Comparison of ENCODE assay signal across 13 mouse cellular contexts in genomic region chr1:38631501-38632279, GRCm38 (mm10). TPM values are rescaled to one million over a fixed set of nuclear protein-coding genes. Genes with fewer than 3 reads are reported as not detected.
A peak's percentile ranks its signal among the peaks of the same experiment; 100 is the strongest.
DNase-seq lines count a peak whose midpoint lies in the region; ATAC-seq lines count a peak whose summit lies in the region.
"Had no signal": no experiment of that assay in that cellular context is flagged by ENCODE, and none has a peak within 500 bp of the region (broad histone marks: within the 10 kb centered on the region; RNA-seq: fewer than 3 reads in every experiment).

No protein-coding gene starts in this region.

- WGBS in forebrain, embryonic 14.5 days: 42% methylated on average over 7 of the region's 7 CpGs
- 4% methylated on average over 7 of the region's 7 CpGs for WGBS in limb, embryonic 13.5 days

- intact Hi-C loops in left cerebral cortex, postnatal 4 days (cut with DNase I): no loop called here

- no peaks in the 10 kb centered on the region for H3K27me3 ChIP-seq in forebrain, embryonic 14.5 days (replicated peaks; ENCODE audit: control insufficient read depth, insufficient read depth, low read length)
- H3K27me3 ChIP-seq in limb, embryonic 13.5 days: peaks cover 32% of the 10 kb centered on the region; the same call in 1 of the 2 replicates
- H3K27me3 ChIP-seq: neural tube, embryonic 12.5 days had no signal

- peak; percentile 58 for DNase-seq in left cerebral cortex, postnatal 4 days
- DNase-seq in left cerebral cortex, adult 8-10 months (ENCODE audit: low spot score in 2 of 2): no peak
- DNase-seq in embryo, embryonic 10 days (ENCODE audit: low spot score): peak; percentile 75
- peak; percentile 74 for DNase-seq in forebrain, embryonic 14.5 days (ENCODE audit: low spot score)
- no peak for DNase-seq in T-cell, adult 2 months (ENCODE audit: low spot score)
- no peak for DNase-seq in heart, adult 9 months (ENCODE audit: low spot score in 2 of 2)
- DNase-seq in c-Kit-positive CD71-positive TER-119-positive erythroid progenitor cells, embryonic 14.5 days (ENCODE audit: low spot score): no peak
- DNase-seq: cerebellum, postnatal 36 days had no signal

- H3K4me1 ChIP-seq in forebrain, embryonic 14.5 days (ENCODE audit: control insufficient read depth, insufficient read depth, low read length): peaks cover 28% of the 10 kb centered on the region
- H3K4me1 ChIP-seq in limb, embryonic 13.5 days: peaks cover 66% of the 10 kb centered on the region

- no peaks in the 10 kb centered on the region for H3K36me3 ChIP-seq in forebrain, embryonic 14.5 days (ENCODE audit: control insufficient read depth, insufficient read depth, low read length)
- H3K36me3 ChIP-seq in limb, embryonic 13.5 days: no peaks in the 10 kb centered on the region
- H3K36me3 ChIP-seq: kidney, embryonic 15.5 days; limb, embryonic 15.5 days; lung, embryonic 15.5 days; neural tube, embryonic 12.5 days had no signal

- no peak overlapping the region for H3K4me2 ChIP-seq in forebrain, embryonic 14.5 days (ENCODE audit: low read length)
- 0 out of 2 replicates have a peak overlapping the region, but pooled peaks have one; percentile 11 for H3K4me2 ChIP-seq in limb, embryonic 13.5 days (replicated peaks)
- H3K4me2 ChIP-seq: kidney, embryonic 15.5 days; limb, embryonic 15.5 days; lung, embryonic 15.5 days; neural tube, embryonic 12.5 days had no signal

- H3K9ac ChIP-seq in forebrain, embryonic 14.5 days (ENCODE audit: low read length): no peak overlapping the region
- no peak overlapping the region for H3K9ac ChIP-seq in limb, embryonic 13.5 days
- H3K9ac ChIP-seq: kidney, embryonic 15.5 days; limb, embryonic 15.5 days; lung, embryonic 15.5 days; neural tube, embryonic 12.5 days had no signal

- no peak overlapping the region for H3K4me3 ChIP-seq in forebrain, embryonic 14.5 days (ENCODE audit: low read depth, low read length)
- H3K4me3 ChIP-seq in limb, embryonic 13.5 days: no peak overlapping the region
- H3K4me3 ChIP-seq: kidney, embryonic 15.5 days; limb, embryonic 15.5 days; lung, embryonic 15.5 days; neural tube, embryonic 12.5 days had no signal

- no peaks in the 10 kb centered on the region for H3K9me3 ChIP-seq in forebrain, embryonic 14.5 days (replicated peaks; ENCODE audit: control insufficient read depth, low read length)
- no peaks in the 10 kb centered on the region for H3K9me3 ChIP-seq in limb, embryonic 13.5 days
- H3K9me3 ChIP-seq: kidney, embryonic 15.5 days; limb, embryonic 15.5 days; lung, embryonic 15.5 days; neural tube, embryonic 12.5 days had no signal

- ATAC-seq in forebrain, embryonic 14.5 days: no peak
- ATAC-seq in limb, embryonic 13.5 days (ENCODE audit: low FRiP score, low read depth): no peak

- peak overlapping the region; percentile 56; the same call in 1 of the 2 replicates for H3K27ac ChIP-seq in forebrain, embryonic 14.5 days (ENCODE audit: low read depth, low read length)
- no peak overlapping the region for H3K27ac ChIP-seq in limb, embryonic 13.5 days
- H3K27ac ChIP-seq: kidney, embryonic 15.5 days; limb, embryonic 15.5 days; lung, embryonic 15.5 days; neural tube, embryonic 12.5 days had no signal

RNA-seq across cellular contexts. Expression of gene Aff3, which starts 33.1 kb away (rescaled TPM):
- total RNA-seq in left cerebral cortex, postnatal 4 days (2021): 100 to 1,000 TPM; 159 to 167 TPM
- 100 to 1,000 TPM in 3 of 4 experiments, 10 to 100 TPM in 1; 96.9 to 118 (median 107) TPM for total RNA-seq in left cerebral cortex, adult 8-10 months (2022)
- polyA plus RNA-seq in forebrain, embryonic 14.5 days (2014; fragmentation: Nextera tagmentation; extraction: Ambion mirVana): 15.5 TPM in 2 replicates
- polyA plus RNA-seq in limb, embryonic 13.5 days (2015; fragmentation: Nextera tagmentation; extraction: Ambion mirVana): 20.6 and 24.9 TPM in 2 replicates

Comparison
In these comparisons a context has a peak if more than half of its experiments do, and no peak if none do; other contexts are left out.
1. DNase-seq: peak in left cerebral cortex, postnatal 4 days (single experiment), embryo, embryonic 10 days (single experiment) and forebrain, embryonic 14.5 days (single experiment); none in left cerebral cortex, adult 8-10 months (0 of 2), T-cell, adult 2 months (single experiment), heart, adult 9 months (0 of 2) and c-Kit-positive CD71-positive TER-119-positive erythroid progenitor cells, embryonic 14.5 days (single experiment).